Mouse (Mus musculus): ENCODE results near the gene Foxo1. TPM values are rescaled to one million over a fixed set of nuclear protein-coding genes. Genes with fewer than 3 reads are reported as not detected.

Gene Foxo1
- polyA plus RNA-seq, 1 experiment from 2014 or later, result 4.6 TPM

GRCm38 (mm10) chr3:52340336-52341034, 72.3 kb downstream of the Foxo1 start:
- Histone ChIP-seq H3K27ac (no peak overlapping the region), H3K4me1 (peaks cover 16% of the 10 kb centered on the region), H3K4me3 (no peak overlapping the region), H3K36me3 (peaks cover 5% of the 10 kb centered on the region), H3K27me3 (ENCODE audit: low read depth, poor library complexity, severe bottlenecking) (no peaks in the 10 kb centered on the region), H3K9me3 (replicated peaks) (no peaks in the 10 kb centered on the region)
- no peak for DNase-seq (ENCODE audit: low spot score)
- 91% methylated on average over 12 of the region's 12 CpGs for WGBS

- 68% methylated on average over 3 of the region's 3 CpGs for WGBS
- DNase-seq (ENCODE audit: low spot score), result no peak
- Histone ChIP-seq H3K4me3 (no peak overlapping the region), H3K9me3 (replicated peaks) (no peaks in the 10 kb centered on the region), H3K27ac (no peak overlapping the region), H3K36me3 (peaks cover 15% of the 10 kb centered on the region), H3K4me1 (peaks cover 16% of the 10 kb centered on the region), H3K27me3 (ENCODE audit: low read depth, poor library complexity, severe bottlenecking) (no peaks in the 10 kb centered on the region)
Measured at GRCm38 (mm10) chr3:52342226-52342625, 74.1 kb downstream of the Foxo1 start.

GRCm38 (mm10) chr3:52342801-52343200, 74.7 kb downstream of the Foxo1 start:
- no peak for DNase-seq (ENCODE audit: low spot score)
- Histone ChIP-seq H3K9me3 (replicated peaks) (no peaks in the 10 kb centered on the region), H3K27ac (0 out of 2 replicates have a peak overlapping the region, but pooled peaks have one; percentile 36), H3K36me3 (peaks cover 15% of the 10 kb centered on the region), H3K27me3 (ENCODE audit: low read depth, poor library complexity, severe bottlenecking) (no peaks in the 10 kb centered on the region), H3K4me1 (peaks cover 16% of the 10 kb centered on the region), H3K4me3 (no peak overlapping the region)
- WGBS, result 52% methylated on average over 3 of the region's 3 CpGs

- no peak for DNase-seq (ENCODE audit: low spot score)
- WGBS, result 90% methylated on average over 6 of the region's 6 CpGs
- peaks cover 23% of the 10 kb centered on the region for H3K4me1 ChIP-seq
- no peak overlapping the region for H3K27ac ChIP-seq
- H3K9me3 ChIP-seq (replicated peaks), result no peaks in the 10 kb centered on the region
- no peaks in the 10 kb centered on the region for H3K27me3 ChIP-seq (ENCODE audit: low read depth, poor library complexity, severe bottlenecking)
- H3K36me3 ChIP-seq, result peaks cover 15% of the 10 kb centered on the region
- H3K4me3 ChIP-seq, result no peak overlapping the region
Measured at GRCm38 (mm10) chr3:52343270-52344070, 75.3 kb downstream of the Foxo1 start.

- Histone ChIP-seq H3K36me3 (peaks cover 15% of the 10 kb centered on the region), H3K27me3 (ENCODE audit: low read depth, poor library complexity, severe bottlenecking) (no peaks in the 10 kb centered on the region), H3K27ac (no peak overlapping the region), H3K4me1 (peaks cover 30% of the 10 kb centered on the region), H3K4me3 (no peak overlapping the region), H3K9me3 (replicated peaks) (no peaks in the 10 kb centered on the region)
- no peak for DNase-seq (ENCODE audit: low spot score)
- 97% methylated on average over 11 of the region's 11 CpGs for WGBS
Measured at GRCm38 (mm10) chr3:52345881-52346280, 77.7 kb downstream of the Foxo1 start.

GRCm38 (mm10) chr3:52346986-52347710, 79.0 kb downstream of the Foxo1 start:
- Histone ChIP-seq H3K4me3 (no peak overlapping the region), H3K9me3 (replicated peaks) (no peaks in the 10 kb centered on the region), H3K36me3 (peaks cover 15% of the 10 kb centered on the region), H3K27me3 (ENCODE audit: low read depth, poor library complexity, severe bottlenecking) (no peaks in the 10 kb centered on the region), H3K27ac (no peak overlapping the region), H3K4me1 (peaks cover 25% of the 10 kb centered on the region)
- DNase-seq (ENCODE audit: low spot score), result no peak
- WGBS, result 82% methylated on average over 4 of the region's 4 CpGs

- peaks cover 15% of the 10 kb centered on the region for H3K36me3 ChIP-seq
- no peaks in the 10 kb centered on the region for H3K9me3 ChIP-seq (replicated peaks)
- no peak for DNase-seq (ENCODE audit: low spot score)
- H3K4me3 ChIP-seq, result no peak overlapping the region
- H3K4me1 ChIP-seq, result peaks cover 16% of the 10 kb centered on the region
- H3K27me3 ChIP-seq (ENCODE audit: low read depth, poor library complexity, severe bottlenecking), result no peaks in the 10 kb centered on the region
- WGBS, result 53% methylated on average over 10 of the region's 10 CpGs
- H3K27ac ChIP-seq, result no peak overlapping the region
Measured at GRCm38 (mm10) chr3:52347980-52348622, 80.0 kb downstream of the Foxo1 start.

- WGBS, result 83% methylated on average over 8 of the region's 8 CpGs
- no peak for DNase-seq (ENCODE audit: low spot score)
Measured at GRCm38 (mm10) chr3:52350636-52351035, 82.5 kb downstream of the Foxo1 start.

GRCm38 (mm10) chr3:52351901-52352300, 83.8 kb downstream of the Foxo1 start:
- peaks cover 14% of the 10 kb centered on the region for H3K4me1 ChIP-seq
- no peak for DNase-seq (ENCODE audit: low spot score)
- H3K9me3 ChIP-seq (replicated peaks), result no peaks in the 10 kb centered on the region
- H3K27ac ChIP-seq, result no peak overlapping the region
- no peak overlapping the region for H3K4me3 ChIP-seq
- WGBS, result 87% methylated on average over 9 of the region's 9 CpGs
- H3K36me3 ChIP-seq, result no peaks in the 10 kb centered on the region
- H3K27me3 ChIP-seq (ENCODE audit: low read depth, poor library complexity, severe bottlenecking), result no peaks in the 10 kb centered on the region

More at GRCm38 (mm10) chr3:52350636-52351035, 82.5 kb downstream of the Foxo1 start:
- Histone ChIP-seq H3K4me1 (peaks cover 14% of the 10 kb centered on the region), H3K36me3 (peaks cover 9% of the 10 kb centered on the region), H3K4me3 (no peak overlapping the region), H3K27me3 (ENCODE audit: low read depth, poor library complexity, severe bottlenecking) (no peaks in the 10 kb centered on the region), H3K27ac (no peak overlapping the region), H3K9me3 (replicated peaks) (no peaks in the 10 kb centered on the region)

GRCm38 (mm10) chr3:52354203-52354602, 86.1 kb downstream of the Foxo1 start:
- H3K27me3 ChIP-seq (ENCODE audit: low read depth, poor library complexity, severe bottlenecking), result no peaks in the 10 kb centered on the region
- 79% methylated on average over 7 of the region's 7 CpGs for WGBS

GRCm38 (mm10) chr3:52357265-52357953, 89.3 kb downstream of the Foxo1 start:
- no peak for DNase-seq (ENCODE audit: low spot score)
- Histone ChIP-seq H3K27ac (no peak overlapping the region), H3K4me1 (no peaks in the 10 kb centered on the region), H3K27me3 (ENCODE audit: low read depth, poor library complexity, severe bottlenecking) (no peaks in the 10 kb centered on the region), H3K36me3 (no peaks in the 10 kb centered on the region), H3K9me3 (replicated peaks) (no peaks in the 10 kb centered on the region), H3K4me3 (no peak overlapping the region)
- WGBS, result 92% methylated on average over 15 of the region's 15 CpGs

More at GRCm38 (mm10) chr3:52354203-52354602, 86.1 kb downstream of the Foxo1 start:
- H3K27ac ChIP-seq, result no peak overlapping the region
- no peak overlapping the region for H3K4me3 ChIP-seq
- no peak for DNase-seq (ENCODE audit: low spot score)
- H3K36me3 ChIP-seq, result no peaks in the 10 kb centered on the region
- H3K4me1 ChIP-seq, result no peaks in the 10 kb centered on the region
- H3K9me3 ChIP-seq (replicated peaks), result no peaks in the 10 kb centered on the region

- Histone ChIP-seq H3K9me3 (replicated peaks) (no peaks in the 10 kb centered on the region), H3K27me3 (ENCODE audit: low read depth, poor library complexity, severe bottlenecking) (no peaks in the 10 kb centered on the region), H3K4me3 (no peak overlapping the region), H3K4me1 (no peaks in the 10 kb centered on the region), H3K27ac (no peak overlapping the region), H3K36me3 (no peaks in the 10 kb centered on the region)
- WGBS, result 90% methylated on average over 6 of the region's 6 CpGs
- DNase-seq (ENCODE audit: low spot score), result no peak
Measured at GRCm38 (mm10) chr3:52364576-52364975, 96.4 kb downstream of the Foxo1 start.

Data from limb, embryonic 10.5 days (tissue).